Mouse (Mus musculus) limb, embryonic 13.5 days (tissue): Measurements from ENCODE around the gene Usp13. TPM values are rescaled to one million over a fixed set of nuclear protein-coding genes. Genes with fewer than 3 reads are reported as not detected.
A peak's percentile ranks its signal among the peaks of the same experiment; 100 is the strongest.

Source experiments
- ATAC-seq: fragments of 200-750 bp; cut with Nextera tagmentation; 2 replicates; pipeline ENCODE4 v1.8.0; 2017; ENCODE audit warnings: low read depth, moderate number of reproducible peaks, moderate TSS enrichment; ENCODE audit not compliant: low FRiP score
- H3K27ac ChIP-seq: fragments of 300-500 bp; sonication (generic); 2 replicates; pipeline ENCODE4 v1.5.1; 2015; ENCODE audit warnings: inconsistent platforms, mild to moderate bottlenecking, moderate library complexity
- H3K27me3 ChIP-seq: fragments of 300-500 bp; sonication (generic); 2 replicates; pipeline ENCODE4 v1.6.1; 2015; ENCODE audit warnings: mild to moderate bottlenecking, inconsistent platforms
- H3K36me3 ChIP-seq: fragments of 300-500 bp; sonication (generic); 2 replicates; pipeline ENCODE4 v1.6.1; 2015; ENCODE audit warnings: inconsistent platforms, mild to moderate bottlenecking, moderate library complexity
- H3K4me1 ChIP-seq: fragments of 300-500 bp; sonication (generic); 2 replicates; pipeline ENCODE4 v1.6.1; 2015; ENCODE audit warnings: inconsistent platforms
- H3K4me2 ChIP-seq: fragments of 300-500 bp; sonication (generic); replicated peaks from 2 replicates; pipeline ENCODE4 v1.6.1; 2015; ENCODE audit warnings: inconsistent platforms, mild to moderate bottlenecking, moderate library complexity
- H3K4me3 ChIP-seq: fragments of 300-500 bp; sonication (generic); 2 replicates; pipeline ENCODE4 v1.5.1; 2015; ENCODE audit warnings: moderate library complexity, mild to moderate bottlenecking, inconsistent platforms
- H3K9ac ChIP-seq: fragments of 300-500 bp; sonication (generic); 2 replicates; pipeline ENCODE4 v1.6.1; 2015; ENCODE audit warnings: mild to moderate bottlenecking, inconsistent platforms
- H3K9me3 ChIP-seq: fragments of 300-500 bp; sonication (generic); 2 replicates; pipeline ENCODE4 v1.6.1; 2016; ENCODE audit warnings: inconsistent platforms
- WGBS: fragments of 180-500 bp; shearing (Covaris S2); methylation state at CpG from one replicate; pipeline ENCODE4 v1.1.7; 2015; 5-methylcytosine and 5-hydroxymethylcytosine counted together
- polyA plus RNA-seq: library from polyadenylated mRNA; unstranded; fragments of >200 nt; fragmentation: Nextera tagmentation; extraction: Ambion mirVana; gene quantifications from 2 replicates; pipeline ENCODE4 v1.2.1, GENCODE M21; 2015

The Usp13 gene
- polyA plus RNA-seq: 8.2 and 8.7 TPM in 2 replicates

DNA sequence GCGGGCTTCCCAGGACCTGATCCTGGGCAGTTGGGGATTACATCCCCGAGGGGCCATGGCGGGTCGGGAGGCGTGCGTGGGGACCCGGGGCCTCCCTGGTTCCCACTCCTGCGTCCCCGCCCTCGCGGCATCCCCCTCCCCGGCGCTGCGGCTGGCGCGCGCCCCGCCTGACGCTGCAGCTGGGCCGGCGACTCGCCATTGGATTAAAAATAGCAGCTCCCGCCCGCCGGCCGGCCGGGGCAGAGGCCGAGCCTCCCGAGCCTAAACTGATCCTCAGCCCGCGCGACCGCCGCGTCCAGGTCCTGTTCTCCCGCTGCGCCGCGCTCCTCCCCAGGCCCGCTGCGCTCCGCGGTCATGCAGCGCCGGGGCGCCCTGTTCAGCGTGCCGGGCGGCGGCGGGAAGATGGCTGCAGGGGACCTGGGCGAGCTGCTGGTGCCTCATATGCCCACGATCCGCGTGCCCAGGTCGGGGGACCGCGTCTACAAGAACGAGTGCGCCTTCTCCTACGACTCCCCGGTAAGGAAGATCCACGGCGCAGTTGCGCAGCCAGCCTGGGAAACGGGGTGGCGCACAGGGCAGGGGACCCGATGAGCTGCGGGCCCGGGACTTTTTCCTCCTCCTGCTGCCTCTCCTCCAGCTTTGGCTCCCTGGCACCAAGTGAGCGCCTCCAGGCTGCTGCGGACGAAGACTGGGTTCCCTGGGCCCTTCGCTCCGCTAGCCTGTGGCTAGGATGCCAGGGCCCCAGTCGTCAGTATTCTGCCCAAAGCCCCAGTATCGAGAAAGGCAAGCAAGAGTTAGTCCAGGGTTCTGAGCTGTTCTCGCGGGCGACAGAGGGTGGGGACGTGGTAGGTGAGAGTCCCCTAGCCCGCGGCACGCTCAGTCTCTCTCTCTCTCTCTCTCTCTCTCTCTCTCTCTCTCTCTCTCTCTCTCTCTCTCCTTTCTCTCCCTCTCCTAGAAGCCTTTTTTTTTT is at the start of gene Usp13:
Gene Usp13, plus strand, starts transcription at position 190 of the 970 bp plus-strand sequence.
- H3K4me3 ChIP-seq: peak within 1 kb of the TSS; percentile 80
- H3K27me3 ChIP-seq: no peaks in the 10 kb centered on the region
- WGBS: under 1% methylated on average over 82 of the region's 84 CpGs
- H3K4me1 ChIP-seq: peaks cover 15% of the 10 kb centered on the region
- peak within 1 kb of the TSS; percentile 84 for H3K4me2 ChIP-seq
- H3K9me3 ChIP-seq: no peaks in the 10 kb centered on the region
- H3K36me3 ChIP-seq: no peaks in the 10 kb centered on the region
- peak; percentile 86 for ATAC-seq
- H3K9ac ChIP-seq: peak within 1 kb of the TSS; percentile 86
- peak within 1 kb of the TSS; percentile 90 for H3K27ac ChIP-seq

DNA sequence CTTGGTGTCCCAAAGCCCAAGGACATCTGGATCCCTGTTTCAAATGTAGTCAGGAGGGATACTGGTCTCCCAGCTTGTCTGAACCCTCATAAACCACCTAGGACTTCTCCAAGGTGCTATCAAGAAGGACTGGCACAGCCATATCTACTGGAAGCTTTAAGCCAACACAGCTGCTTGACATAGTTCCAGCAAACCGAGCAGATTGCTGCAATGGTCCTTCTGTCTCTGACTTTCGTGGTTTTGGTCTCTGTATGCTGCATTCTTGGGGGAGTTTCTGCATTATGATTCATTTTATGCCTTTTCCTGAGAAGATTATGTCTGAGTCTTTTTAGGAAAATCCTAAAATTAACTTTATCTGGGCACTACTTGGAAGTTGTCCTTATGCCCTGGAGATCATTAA is 46.6 kb upstream of the Usp13 start:
- no peak overlapping the region for H3K27ac ChIP-seq
- no peaks in the 10 kb centered on the region for H3K4me1 ChIP-seq
- no peak for ATAC-seq
- H3K9ac ChIP-seq: no peak overlapping the region
- no peak overlapping the region for H3K4me3 ChIP-seq
- no peaks in the 10 kb centered on the region for H3K9me3 ChIP-seq
- H3K36me3 ChIP-seq: no peaks in the 10 kb centered on the region
- H3K27me3 ChIP-seq: no peaks in the 10 kb centered on the region
- 86% methylated on average over 2 of the region's 2 CpGs for WGBS
- no peak overlapping the region for H3K4me2 ChIP-seq

DNA sequence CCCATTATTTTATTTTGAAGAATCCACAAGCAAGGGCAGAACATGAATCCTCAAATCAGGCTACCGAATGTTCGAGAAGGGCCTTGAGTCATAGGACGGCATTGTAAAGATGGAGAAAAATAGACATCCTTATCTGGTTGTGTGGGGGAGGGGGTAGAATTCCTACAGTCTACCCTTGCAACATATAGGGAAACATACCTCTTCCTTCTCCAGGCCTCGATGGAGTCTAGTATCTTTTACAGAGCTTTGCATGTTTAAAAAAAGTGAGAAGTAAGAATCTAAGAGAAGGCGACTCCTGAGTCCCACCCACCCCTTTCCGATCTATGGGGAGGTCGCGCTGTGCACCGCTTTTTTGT is 367 bp upstream of the Usp13 start:
- Histone ChIP-seq H3K4me3 (peak overlapping the region; percentile 80), H3K27me3 (no peaks in the 10 kb centered on the region), H3K9ac (peak overlapping the region; percentile 86), H3K9me3 (no peaks in the 10 kb centered on the region), H3K36me3 (no peaks in the 10 kb centered on the region), H3K4me1 (peaks cover 8% of the 10 kb centered on the region), H3K4me2 (peak overlapping the region; percentile 84), H3K27ac (peak overlapping the region; percentile 90; the same call in 1 of the 2 replicates)
- no peak for ATAC-seq
- 11% methylated on average over 9 of the region's 9 CpGs for WGBS

DNA sequence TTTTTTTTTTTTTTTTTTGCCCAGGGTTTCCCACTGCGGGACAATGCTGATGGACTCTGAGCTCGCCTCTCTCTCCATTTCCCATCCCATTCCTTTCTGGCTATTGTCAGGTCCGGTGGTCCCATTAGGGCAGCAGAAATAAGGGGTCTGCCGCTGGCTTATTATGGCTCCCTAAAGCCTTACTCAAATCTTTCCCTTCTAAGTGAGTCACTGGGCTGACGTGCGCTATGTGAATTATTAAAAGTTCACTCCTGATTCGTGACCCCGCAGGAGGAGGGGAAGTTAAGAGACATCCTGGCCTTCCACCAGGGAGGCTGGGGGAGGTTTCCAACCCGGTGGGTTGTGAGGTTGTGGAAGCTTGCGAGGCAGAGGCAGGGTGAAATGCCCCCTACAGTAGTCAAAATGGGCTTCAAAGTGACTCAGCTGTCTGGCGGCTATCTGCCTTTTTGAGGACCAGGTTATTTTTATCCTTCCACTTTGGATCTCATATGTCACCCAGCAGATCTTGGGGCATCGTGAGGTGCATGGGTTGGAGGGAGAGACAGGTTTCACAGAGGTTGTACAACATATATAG is 1.1 kb downstream of the Usp13 start:
- Histone ChIP-seq H3K36me3 (no peaks in the 10 kb centered on the region), H3K9me3 (no peaks in the 10 kb centered on the region), H3K4me3 (peak overlapping the region; percentile 80), H3K27me3 (no peaks in the 10 kb centered on the region), H3K27ac (no peak overlapping the region), H3K4me1 (peaks cover 19% of the 10 kb centered on the region), H3K4me2 (peak overlapping the region; percentile 84), H3K9ac (peak overlapping the region; percentile 86)
- 0 out of 2 replicates have a peak, but pooled peaks have one; percentile 10 for ATAC-seq
- 6% methylated on average over 12 of the region's 12 CpGs for WGBS

DNA sequence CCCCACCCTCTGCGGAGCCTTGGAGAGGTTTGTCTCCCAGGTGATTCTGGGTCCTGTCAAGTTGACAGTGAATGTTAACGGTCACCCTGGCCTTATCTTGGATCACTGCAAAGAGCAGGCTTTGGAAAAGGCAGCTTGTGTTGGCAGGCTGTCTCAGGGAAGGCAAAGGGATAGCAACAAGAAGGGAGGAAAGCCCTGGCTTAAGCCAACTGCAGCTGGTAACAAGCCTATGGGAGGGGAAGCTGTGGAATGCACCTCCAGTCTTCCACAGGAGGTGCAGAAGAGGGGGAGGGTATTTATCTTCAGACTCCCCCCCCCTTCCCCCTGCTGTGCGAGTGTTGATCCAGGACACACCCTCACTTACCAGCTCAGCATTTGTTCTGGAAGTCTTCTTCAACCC is 5.3 kb downstream of the Usp13 start:
- no peaks in the 10 kb centered on the region for H3K36me3 ChIP-seq
- H3K4me1 ChIP-seq: peaks cover 19% of the 10 kb centered on the region
- no peak overlapping the region for H3K4me2 ChIP-seq
- no peak overlapping the region for H3K4me3 ChIP-seq
- no peak overlapping the region for H3K9ac ChIP-seq
- ATAC-seq: no peak
- no peaks in the 10 kb centered on the region for H3K9me3 ChIP-seq
- H3K27me3 ChIP-seq: no peaks in the 10 kb centered on the region
- WGBS: 34% methylated on average over 3 of the region's 3 CpGs
- no peak overlapping the region for H3K27ac ChIP-seq

DNA sequence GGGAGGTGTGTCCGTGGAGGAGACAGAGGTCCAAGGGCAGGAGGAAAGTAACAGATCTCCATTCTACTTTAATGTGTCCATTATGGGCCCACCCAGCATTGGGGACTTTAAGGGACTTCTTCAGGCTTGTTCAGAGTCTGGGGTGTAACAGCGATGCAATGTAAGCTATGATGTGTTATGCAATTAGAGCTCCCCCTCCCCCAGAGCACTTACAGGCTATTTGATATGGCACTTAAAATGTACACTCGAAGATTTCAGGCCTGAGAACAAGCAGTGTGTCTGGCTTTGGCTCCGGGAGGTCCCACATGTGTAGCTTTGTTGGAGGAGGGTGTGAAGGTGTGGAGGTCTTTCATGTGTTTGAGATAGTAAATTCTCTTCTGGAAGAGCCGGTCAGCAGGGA is 7.6 kb downstream of the Usp13 start:
- 71% methylated on average over 5 of the region's 5 CpGs for WGBS
- Histone ChIP-seq H3K36me3 (no peaks in the 10 kb centered on the region), H3K9me3 (no peaks in the 10 kb centered on the region), H3K4me2 (no peak overlapping the region), H3K4me1 (peaks cover 12% of the 10 kb centered on the region), H3K9ac (no peak overlapping the region), H3K4me3 (no peak overlapping the region), H3K27me3 (no peaks in the 10 kb centered on the region), H3K27ac (no peak overlapping the region)
- no peak for ATAC-seq

DNA sequence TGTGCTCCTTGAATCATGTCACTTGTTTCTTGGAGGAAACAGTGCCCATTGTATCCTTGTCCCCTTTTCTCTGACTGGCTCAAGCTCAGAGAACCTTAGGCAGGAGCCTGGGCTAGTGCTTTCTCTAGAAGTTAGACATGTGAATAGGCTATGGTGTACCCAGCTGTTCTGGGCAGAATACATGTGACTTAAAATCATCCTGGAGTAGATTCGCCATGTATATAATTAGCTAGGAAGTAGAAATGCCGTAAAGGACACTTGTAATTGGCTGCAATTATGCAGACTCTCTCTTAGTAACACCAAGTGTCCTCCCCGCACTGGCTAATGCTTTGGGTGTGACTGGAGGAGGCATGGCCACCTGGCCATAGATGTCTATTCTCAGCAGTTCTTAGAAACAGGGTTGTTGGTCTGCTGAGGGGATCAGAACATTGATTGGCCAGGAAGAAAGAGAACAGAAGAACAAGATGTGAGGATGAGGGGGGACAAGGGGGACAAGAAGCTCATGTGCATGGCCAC is 8.7 kb downstream of the Usp13 start:
- Histone ChIP-seq H3K9ac (no peak overlapping the region), H3K36me3 (no peaks in the 10 kb centered on the region), H3K4me1 (peaks cover 12% of the 10 kb centered on the region), H3K9me3 (no peaks in the 10 kb centered on the region), H3K4me3 (no peak overlapping the region), H3K27ac (no peak overlapping the region), H3K27me3 (no peaks in the 10 kb centered on the region), H3K4me2 (no peak overlapping the region)
- no peak for ATAC-seq
- 78% methylated on average over 3 of the region's 3 CpGs for WGBS

DNA sequence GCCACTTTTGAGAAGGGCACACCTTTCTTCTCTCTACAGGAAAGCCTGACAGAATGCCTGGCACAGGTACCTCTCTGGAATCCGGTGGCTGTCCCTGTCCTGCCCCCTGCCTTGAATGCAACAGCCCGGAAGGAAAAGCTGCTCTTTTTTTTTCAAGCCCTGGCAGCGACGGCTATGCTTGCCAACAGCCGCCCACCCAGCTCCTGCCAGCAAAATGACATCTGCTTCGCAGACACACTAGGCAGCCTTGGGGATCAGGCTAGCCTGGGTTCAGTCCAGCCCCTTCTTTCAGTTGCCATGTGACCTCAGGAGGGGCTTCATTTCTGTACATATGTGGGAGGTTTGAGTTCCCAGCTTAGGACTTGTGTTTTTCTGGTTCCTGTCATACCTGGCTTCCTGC is 9.4 kb downstream of the Usp13 start:
- H3K4me3 ChIP-seq: no peak overlapping the region
- H3K27me3 ChIP-seq: no peaks in the 10 kb centered on the region
- no peak for ATAC-seq
- H3K4me2 ChIP-seq: no peak overlapping the region
- no peak overlapping the region for H3K27ac ChIP-seq
- H3K9ac ChIP-seq: no peak overlapping the region
- no peaks in the 10 kb centered on the region for H3K36me3 ChIP-seq
- WGBS: 82% methylated on average over 6 of the region's 6 CpGs
- H3K9me3 ChIP-seq: no peaks in the 10 kb centered on the region
- peaks cover 12% of the 10 kb centered on the region for H3K4me1 ChIP-seq

DNA sequence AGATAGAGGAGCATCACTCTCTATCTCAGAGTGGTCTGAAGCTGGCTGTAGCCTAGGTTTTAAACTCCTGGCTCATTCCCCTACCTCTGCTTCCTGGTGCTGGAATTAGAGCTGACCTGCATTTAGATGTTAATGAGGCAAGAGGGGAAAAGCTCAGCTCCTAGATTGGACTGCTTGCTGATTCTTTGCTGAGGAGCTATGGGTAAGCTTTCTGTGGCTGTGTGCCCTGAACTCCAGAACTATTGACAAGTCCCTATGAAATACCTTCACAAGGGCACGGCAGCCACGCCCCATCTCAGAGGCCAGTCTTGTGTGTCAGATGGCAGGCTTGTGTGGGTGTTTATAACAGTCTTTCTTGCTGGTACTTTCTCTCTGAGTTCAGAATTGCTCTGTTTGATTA is 16.5 kb downstream of the Usp13 start:
- peaks cover 9% of the 10 kb centered on the region for H3K36me3 ChIP-seq
- no peak overlapping the region for H3K4me3 ChIP-seq
- H3K4me1 ChIP-seq: no peaks in the 10 kb centered on the region
- no peaks in the 10 kb centered on the region for H3K9me3 ChIP-seq
- no peak overlapping the region for H3K9ac ChIP-seq
- 57% methylated on average over 2 of the region's 2 CpGs for WGBS
- no peak overlapping the region for H3K4me2 ChIP-seq
- no peak overlapping the region for H3K27ac ChIP-seq
- ATAC-seq: no peak
- no peaks in the 10 kb centered on the region for H3K27me3 ChIP-seq

DNA sequence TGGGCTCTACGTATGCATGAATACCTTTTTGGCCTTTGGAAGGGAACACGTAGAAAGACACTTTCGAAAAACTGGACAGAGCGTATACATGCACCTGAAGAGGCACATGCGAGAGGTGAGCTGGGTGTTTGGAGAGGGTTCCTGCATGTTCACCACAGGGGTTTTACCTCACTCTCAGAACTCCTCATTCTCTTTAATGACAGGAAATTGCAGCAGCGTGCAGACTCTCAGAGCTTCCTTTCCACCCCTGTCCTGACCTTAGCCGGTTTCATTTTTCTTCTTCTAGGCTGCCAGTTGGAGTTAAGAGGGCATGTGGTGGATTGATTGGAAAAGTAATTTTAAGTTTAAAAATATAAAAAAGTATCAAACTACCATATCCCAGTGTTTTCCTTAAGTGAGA is 20.5 kb downstream of the Usp13 start:
- H3K4me2 ChIP-seq: no peak overlapping the region
- H3K27me3 ChIP-seq: no peaks in the 10 kb centered on the region
- H3K9ac ChIP-seq: no peak overlapping the region
- H3K36me3 ChIP-seq: peaks cover 16% of the 10 kb centered on the region
- ATAC-seq: no peak
- H3K4me3 ChIP-seq: no peak overlapping the region
- WGBS: 66% methylated on average over 7 of the region's 7 CpGs
- no peaks in the 10 kb centered on the region for H3K9me3 ChIP-seq
- H3K4me1 ChIP-seq: no peaks in the 10 kb centered on the region
- no peak overlapping the region for H3K27ac ChIP-seq

DNA sequence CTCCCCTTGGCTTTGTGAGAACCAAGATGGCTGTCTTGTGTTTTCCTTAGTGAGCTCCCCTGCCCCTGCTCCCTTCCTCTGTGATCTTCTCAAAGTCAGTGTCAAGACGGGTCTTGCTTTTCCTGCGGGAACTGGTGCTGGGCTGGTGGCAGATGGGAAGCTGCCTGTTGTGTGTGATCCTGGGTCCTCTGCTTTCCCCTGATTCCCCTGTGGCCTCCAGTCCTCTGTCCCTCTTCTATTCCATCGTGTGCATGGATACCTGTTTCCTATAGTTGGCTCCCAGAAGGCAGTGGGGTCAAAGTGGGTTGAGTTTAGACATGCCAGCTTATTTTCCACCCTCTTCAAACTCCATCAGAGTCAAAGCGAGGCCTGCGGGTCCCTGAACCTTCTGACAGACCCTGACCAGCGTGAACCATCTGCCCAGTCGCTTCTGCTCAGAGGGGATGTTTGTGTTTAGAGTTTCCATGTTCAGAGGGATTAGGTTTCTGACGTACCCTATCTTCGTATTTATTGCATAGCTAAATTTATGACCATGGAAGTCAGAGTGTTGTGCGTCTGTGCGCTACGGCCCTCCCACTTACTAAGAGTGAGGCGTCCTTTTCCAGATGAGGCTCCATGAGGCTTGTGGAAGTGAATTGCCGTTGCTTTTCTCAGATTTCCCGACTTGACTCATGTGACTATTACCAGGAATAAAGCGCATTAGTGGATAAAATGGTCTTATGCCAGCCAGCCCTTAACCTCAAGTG is 39.2 kb downstream of the Usp13 start:
- Histone ChIP-seq H3K36me3 (no peaks in the 10 kb centered on the region; the same call in 1 of the 2 replicates), H3K4me1 (no peaks in the 10 kb centered on the region), H3K9me3 (no peaks in the 10 kb centered on the region), H3K9ac (no peak overlapping the region), H3K4me3 (no peak overlapping the region), H3K27ac (no peak overlapping the region), H3K4me2 (no peak overlapping the region), H3K27me3 (no peaks in the 10 kb centered on the region)
- no peak for ATAC-seq
- WGBS: 67% methylated on average over 16 of the region's 16 CpGs

DNA sequence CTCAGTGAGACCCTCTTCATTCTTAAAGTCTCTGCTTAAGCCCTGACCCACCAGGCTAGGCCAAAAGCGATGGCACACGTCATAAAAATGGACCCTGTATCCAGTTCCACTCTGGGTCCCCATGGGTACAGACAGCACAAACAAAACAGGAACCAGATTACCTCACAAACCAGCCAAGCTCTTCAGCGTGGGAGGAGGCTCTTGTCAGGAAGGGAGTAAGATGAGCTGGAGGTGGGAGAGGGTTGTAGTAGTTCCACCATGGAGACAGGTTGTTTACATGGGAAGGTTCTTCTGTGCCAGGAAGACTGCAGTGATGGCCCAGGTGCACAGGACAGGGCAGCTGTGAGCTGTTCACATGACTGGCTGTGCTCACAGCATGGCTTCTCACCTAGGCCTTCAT is 53.7 kb downstream of the Usp13 start:
- 89% methylated on average over 3 of the region's 3 CpGs for WGBS
- Histone ChIP-seq H3K4me2 (no peak overlapping the region), H3K4me1 (no peaks in the 10 kb centered on the region)

More for the DNA sequence above, 53.7 kb downstream of the Usp13 start:
- Histone ChIP-seq H3K27ac (no peak overlapping the region), H3K9ac (no peak overlapping the region), H3K36me3 (peaks cover 31% of the 10 kb centered on the region), H3K9me3 (no peaks in the 10 kb centered on the region; the same call in 1 of the 2 replicates), H3K27me3 (no peaks in the 10 kb centered on the region), H3K4me3 (no peak overlapping the region)
- ATAC-seq: no peak
